Mouse (Mus musculus) heart, adult 8-10 months (tissue): ENCODE data around the gene St8sia6. TPM values are rescaled to one million over a fixed set of nuclear protein-coding genes. Genes with fewer than 3 reads are reported as not detected.
"Not testable (repeated sequence)": the region's sequence is repeated elsewhere in the genome, so short reads cannot be mapped to it uniquely, and the experiment has no call there.

ENCODE experiments used
- DNase-seq: peaks from one replicate; pipeline ENCODE4 v3.0.0; 2022; ENCODE audit warnings: low spot score
- total RNA-seq, 4 experiments: library from RNA; stranded (reverse); gene quantifications; 2 replicates each; pipeline ENCODE4 v1.2.4; 2022

St8sia6 gene
- 1 to 10 TPM; 1.4 to 3.9 (median 2.6) TPM for total RNA-seq

DNA sequence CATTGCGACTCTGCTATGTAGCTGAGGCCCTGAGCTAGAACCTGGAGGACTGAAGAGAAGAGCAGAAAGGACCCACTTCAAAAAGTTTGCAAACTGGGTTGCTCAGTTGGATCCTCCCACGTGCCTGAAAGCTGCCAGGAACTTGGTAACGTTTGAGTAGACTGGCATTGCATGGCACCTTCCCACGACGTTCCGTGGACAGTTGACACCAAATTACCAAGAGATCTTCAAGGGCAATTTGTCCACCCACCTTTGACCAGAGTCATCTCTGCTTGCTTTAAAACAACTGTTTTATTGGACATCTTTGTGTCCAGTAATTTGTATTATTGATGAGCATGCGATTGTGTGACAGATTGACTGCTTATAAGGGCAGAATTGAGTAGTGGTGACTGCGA, at the start of gene St8sia6:
TSS of gene St8sia6 (minus strand) at position 96 of the 395 bp plus-strand sequence.
- DNase-seq = no peak

DNA sequence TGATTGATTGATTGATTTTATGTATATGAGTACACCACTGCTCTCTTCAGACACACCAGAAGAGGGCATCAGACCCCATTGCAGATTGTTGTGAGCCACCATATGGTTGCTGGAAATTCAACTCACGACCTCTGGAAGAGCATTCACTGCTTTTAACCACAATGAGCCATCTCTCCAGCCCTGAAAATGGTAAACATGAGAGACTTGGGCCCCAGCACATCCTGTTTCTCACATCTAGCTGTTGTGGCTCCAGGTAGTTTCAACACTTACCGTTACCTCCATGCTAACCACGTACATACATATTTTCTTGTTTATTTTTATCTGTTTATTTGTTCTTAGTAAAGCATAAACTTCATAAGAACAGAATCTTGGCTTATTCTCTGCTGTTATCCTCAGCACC, 42.4 kb upstream of the St8sia6 start:
- DNase-seq = no peak

DNA sequence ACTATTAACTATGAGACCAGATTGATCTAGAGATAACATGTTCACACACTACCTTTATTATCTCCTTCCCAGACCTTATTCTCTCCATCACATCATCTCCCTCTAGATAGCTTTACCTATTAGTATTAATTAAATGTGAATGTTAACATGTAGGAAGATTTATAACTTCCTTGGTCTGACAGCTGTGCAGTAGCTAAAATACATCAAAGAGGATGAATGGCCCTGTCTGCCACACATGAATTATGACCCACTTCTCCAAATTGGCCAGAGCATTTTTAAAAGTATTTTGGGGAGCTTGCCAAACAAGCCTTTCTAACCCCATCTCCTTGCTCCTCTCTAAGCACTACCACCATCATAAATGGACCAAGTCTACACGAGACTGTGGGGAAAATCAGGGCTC, 41.1 kb upstream of the St8sia6 start:
- no peak for DNase-seq

DNA sequence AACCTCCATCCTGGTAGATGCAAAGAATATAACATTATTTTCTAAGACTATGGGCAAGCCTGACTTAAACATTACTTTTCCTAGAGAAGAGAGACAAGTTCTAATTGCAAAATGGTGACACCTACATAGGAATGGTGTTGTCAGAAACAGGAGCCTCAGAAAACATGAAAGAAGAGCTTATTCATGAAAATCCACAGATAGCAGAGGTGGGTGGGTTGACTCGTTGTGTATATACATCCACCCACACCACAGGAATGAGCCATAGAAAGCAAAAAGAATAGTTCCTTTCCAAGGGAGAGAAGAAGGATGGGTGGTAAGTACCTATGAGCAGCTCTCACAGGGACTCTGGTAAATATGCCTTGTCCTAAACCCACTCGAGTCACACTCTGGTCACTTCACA, 22.8 kb upstream of the St8sia6 start:
- DNase-seq = no peak

DNA sequence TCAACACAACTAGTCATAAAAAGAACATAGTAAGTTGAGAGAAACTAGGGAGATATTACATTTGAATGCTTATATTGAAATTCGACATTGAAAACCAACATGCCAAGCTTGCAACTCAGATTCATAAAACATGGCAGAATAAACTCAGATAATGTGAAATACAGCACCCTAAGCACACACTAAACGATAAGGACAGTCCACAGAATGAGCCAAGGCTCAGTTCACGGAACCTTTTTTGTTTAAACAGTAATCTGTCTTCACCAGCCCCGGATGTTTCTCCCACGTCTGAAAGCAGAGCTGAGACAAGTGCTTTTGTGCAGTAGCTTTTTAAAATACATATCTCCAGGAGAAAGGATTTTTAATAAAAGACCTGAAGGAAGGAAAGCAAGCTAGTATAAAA, 14.7 kb upstream of the St8sia6 start:
- no peak for DNase-seq

DNA sequence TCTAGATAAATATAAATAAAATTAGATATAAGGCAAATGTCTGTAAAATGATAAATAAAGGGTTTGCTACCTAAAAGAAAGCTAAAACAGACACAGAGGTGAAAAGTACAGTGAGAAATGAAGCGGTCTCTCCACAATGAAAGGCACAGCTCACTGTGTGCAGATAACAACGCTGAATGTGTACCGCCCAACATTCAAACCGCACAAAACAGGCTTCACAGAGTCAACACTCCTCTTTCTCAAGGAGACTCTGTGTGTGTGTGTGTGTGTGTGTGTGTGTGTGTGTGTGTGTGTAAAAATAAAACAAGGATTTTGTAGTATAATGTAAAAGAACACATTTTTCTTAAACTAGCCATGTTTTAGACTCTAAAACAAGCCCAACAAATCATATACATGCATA, 14.1 kb upstream of the St8sia6 start:
- DNase-seq = no peak

DNA sequence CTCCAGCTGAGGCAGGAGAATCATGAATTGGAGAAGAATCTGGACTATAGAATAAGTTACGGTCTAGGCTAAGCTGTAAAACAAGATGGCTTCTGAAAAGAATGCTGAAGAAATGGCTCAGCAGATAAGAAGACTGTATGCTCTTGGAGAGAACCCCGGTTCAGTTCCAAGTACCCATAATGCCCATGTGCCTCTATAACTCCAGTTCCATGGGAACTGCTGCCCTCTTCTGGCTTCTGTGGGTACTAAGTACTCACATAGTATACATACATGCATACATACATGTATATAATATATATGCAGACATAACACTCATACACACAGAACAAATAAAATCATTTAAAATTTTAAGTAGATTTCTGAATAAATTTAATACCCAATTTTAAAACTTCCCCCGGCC, 12.3 kb upstream of the St8sia6 start:
- DNase-seq = no peak

DNA sequence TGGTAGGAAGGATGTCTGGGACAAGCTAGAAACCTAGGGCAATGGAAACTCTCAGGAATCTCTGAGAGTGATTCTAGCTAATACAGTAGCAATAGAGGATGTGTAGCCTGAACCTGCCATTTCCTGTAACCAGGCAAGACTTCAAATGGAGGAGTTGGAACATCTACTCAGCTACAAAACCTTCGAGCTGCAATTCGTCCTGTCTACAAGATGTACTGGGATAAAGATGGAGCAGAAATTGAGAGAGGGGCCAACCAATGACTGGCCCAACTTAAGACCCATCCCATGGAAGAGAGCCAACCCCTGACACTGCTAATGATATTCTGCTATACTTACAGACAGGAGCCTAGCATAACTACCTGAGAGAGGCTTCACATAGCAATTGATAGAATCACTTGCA, 6.8 kb upstream of the St8sia6 start:
- DNase-seq = no peak

DNA sequence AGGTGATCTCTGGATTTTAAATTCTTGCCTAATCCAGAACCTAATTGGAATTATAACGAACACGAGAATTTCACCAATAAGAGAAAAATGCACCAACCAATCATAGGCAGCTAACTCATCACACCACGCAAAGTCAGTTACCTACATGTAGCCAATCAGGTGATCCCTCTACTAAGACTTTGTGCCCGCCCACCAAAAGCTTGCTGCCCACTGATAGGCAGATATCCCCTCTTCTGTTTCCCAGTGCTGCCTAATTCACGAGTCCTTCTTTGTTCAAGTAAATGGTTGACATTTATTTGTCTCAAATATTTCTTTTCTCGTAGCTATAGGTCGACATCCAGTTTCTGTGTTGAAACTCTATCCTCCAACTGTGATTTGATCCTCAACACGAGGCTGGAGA, 582 bp upstream of the St8sia6 start:
- DNase-seq = no peak

DNA sequence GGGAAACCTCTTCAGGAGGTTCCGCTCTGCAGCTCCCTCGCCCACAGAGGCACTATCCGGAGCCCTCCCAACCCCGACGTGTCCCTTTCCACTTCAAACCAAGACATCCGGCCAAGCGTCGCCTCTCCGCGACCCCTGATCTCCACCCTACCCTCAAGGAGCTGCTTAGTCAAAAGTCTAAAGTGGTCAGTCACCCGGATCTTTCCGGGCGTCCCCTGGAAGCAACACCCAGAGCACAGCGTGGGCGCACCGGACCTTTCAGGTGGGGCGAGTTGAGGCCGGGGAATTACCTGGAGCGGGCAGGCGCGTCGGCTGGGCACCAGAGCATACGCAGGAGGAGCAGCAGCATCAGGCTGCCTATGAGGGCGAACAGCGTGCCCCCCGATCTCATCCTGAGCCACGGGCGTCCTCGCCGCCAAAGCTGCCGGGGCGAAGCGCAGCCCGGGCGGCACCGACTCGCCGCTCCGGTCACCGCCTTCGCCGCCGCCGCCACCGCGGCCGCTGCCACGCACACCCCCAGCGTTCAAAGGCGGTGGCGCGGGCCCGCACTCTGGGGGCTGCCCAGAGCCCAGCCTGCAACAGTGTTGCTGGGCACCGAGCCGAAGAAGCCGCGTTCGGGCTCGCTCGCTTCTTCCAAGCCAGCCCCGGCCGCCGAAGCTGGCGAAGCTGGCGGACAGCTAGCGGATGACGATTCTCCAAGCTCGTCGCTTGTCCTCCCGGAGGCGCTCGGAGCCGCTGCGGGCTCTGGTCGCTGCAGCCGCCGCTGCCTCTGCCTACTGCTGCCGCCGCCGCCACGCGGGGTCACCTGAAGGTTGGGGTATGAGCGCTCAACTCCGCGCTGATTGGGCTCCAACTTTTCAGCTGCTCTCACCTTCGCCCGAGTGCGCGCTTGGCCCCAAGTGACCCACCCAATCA, 553 bp downstream of the St8sia6 start:
- DNase-seq = no peak

DNA sequence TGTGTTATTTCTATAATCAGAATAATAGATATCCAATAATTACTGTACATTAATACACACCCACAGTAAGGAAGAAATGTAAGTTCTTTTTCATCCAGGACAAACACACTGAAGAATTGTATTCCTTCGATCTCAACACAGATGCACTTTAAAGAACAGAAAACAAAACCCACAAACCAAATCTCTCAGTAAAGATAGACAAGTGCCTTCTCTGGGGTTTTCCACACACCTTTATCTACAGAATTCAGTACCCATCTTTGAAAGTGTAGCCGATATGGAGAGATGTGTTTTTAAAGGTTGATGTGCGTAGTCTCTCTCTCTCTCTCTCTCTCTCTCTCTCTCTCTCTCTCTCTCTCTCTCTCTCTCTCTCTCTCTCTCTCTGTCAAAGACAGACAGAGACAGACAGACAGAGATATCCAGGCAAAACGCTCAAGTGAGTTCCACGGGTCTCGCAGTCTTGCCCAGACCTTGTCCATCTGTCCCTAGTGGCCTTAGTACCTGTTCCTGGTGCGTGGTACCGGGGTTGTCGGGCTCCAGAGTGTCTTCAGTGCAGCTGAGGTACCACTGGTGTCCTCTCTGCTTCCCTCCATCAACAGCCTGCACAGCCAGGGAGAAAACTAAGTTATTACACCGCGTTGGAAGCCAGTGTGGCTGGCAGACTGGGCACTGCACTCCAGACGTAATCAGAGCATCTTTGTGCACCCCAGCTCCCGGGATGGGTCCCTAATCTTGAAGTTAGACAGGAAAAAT, 1.4 kb downstream of the St8sia6 start:
- no peak for DNase-seq

DNA sequence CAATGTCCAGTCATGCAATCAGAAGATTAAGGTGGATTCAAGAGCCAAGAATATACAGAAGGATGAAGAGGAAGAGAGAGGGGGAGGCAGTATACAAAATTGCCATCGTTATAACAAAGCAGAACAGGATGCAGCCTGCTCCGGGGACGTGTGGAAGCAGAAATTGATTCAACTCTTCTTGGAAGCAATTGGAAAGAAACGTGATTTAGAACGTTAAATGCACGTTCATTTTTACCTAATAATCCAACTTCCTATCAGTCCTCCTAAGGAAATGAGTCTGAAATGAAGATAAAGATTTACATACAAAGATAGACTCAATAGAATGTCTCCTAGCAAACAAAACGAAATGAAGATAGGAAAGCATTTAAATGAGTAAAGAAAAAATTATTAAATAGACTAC, 2.3 kb downstream of the St8sia6 start:
- no peak for DNase-seq

DNA sequence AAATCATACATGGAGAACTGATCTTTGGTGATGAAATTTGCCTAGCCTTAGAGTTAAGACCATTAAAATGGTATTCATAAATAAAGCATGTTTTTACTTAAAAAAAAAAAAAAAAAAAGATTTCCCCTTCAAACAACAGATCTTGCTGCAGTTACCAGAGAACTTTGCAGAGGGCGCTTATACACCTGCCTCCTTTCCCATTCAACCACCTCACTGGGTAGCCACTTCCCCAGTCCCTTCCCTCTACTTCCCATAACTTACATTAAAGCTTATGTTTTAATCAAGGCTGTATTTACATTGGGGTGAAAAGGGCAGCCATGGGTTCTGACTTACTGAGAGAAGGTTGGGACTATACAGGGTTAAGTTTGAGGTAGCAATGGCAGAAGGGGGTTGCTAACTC, 4.5 kb downstream of the St8sia6 start:
- no peak for DNase-seq

DNA sequence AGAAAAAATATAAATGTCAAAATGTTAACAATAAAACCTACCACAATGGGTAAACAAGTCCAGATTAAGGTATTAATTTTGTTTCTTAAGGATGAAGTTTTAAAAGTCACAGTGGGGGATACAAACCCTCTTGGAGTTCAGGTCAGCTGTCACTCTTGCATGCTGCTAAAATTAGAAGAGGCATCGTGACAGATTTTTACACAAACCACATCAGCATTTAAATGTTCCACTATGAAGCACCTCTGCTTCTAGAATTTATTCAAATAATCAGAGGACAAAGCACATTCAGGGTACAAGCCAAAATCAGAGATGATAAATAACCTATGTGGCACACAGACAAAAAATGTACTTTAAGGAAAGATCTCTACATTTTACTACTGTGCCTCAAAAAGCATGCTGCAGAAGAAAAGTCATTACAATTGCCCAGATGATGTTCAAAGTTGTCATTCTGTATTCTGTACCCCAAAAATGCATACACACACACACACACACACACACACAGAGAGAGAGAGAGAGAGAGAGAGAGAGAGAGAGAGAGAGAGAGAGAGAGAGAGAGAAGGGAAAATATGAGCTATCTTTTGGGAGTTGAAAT, 7.2 kb downstream of the St8sia6 start:
- DNase-seq = no peak

DNA sequence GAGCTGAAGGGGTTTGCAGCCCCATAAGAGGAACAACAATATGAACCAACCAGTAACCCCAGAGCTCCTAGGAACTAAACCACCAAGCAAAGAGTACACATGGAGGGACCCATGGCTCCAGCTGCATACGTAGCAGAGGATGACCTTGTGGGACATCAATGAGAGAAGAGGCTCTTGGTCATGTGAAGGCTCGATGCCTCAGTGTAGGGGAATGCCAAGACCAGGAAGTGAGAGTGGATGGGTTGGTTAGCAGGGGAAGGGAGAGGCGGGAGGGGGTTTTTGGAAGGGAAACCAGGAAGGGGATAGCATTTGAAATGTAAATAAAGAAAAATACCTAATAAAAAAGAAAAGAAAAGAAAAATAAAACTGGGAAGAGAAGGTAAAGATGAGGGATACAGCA, 7.9 kb downstream of the St8sia6 start:
- DNase-seq = not testable (repeated sequence)

DNA sequence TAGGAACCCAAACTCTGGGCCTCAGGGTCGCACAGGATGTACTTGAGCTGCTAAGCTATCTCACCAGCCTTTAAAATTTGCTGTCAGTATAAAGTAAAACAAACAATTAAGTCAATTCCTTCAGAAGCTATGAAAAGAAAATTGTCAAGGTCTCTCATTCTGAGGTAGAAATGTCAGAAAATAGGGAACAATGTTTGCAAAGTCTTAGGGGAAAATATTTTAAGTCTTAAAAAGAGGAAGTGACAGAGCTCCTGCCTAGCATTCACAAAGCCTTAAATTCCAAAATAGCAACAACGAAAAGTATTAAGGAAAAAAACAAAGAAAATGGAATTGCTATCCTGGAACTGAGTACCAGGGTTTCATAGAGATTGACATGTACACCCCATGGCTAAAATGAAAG, 8.6 kb downstream of the St8sia6 start:
- DNase-seq = no peak

DNA sequence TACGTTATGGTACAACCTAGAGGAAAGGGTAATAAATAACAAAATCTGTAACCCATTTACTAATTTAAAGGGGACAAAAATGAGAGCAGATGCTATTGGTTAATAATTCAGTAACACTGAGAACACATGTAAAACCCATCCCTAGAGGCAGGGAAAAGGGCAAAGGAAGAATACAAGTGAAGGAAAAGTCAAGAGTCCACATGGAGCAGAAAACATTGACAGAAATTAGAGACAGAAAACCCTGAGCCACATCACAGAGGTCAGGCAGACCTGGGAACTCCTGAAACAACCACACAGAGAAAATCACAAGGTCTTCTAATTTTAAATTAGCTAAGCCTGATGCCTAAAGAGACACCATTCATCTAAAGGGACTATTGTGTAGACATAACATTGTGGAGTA, 9.4 kb downstream of the St8sia6 start:
- no peak for DNase-seq

DNA sequence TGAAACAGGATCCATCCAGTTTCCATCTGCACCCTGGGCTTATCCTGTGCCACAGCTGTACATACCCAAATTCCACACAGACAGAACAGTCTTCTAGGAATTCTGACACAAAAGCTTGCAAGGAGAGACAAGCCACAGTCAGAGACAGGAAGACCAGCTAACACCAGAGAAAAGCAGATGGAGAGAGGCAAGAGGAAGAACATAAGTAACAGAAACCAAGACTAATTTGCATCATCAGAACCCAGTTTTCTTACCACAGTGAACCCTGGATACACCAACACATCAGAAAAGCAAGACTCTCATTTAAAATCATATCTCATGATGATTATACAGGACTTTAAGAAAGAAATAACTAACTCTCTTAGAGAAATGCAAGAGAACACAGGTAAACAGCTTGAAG, 16.8 kb downstream of the St8sia6 start:
- no peak for DNase-seq

DNA sequence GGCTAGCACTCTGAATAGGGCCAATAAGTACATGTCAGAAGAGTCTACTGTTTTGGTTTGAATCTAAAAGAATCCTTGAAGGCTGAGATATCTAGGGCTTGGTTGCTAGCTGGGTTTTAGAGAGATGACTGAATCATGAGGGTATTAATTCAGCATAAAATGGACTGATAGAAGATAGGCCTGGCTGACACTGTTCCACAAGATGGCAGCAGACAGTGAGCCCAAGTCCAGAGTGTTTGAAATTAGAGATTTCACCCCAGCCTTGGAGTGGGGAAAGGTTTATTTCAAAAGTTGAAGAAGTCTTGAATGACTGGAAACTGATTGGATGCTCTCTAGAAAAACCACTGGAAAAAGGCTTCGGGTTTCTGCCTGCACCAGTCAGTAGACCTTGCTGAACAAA, 17.4 kb downstream of the St8sia6 start:
- DNase-seq = no peak

DNA sequence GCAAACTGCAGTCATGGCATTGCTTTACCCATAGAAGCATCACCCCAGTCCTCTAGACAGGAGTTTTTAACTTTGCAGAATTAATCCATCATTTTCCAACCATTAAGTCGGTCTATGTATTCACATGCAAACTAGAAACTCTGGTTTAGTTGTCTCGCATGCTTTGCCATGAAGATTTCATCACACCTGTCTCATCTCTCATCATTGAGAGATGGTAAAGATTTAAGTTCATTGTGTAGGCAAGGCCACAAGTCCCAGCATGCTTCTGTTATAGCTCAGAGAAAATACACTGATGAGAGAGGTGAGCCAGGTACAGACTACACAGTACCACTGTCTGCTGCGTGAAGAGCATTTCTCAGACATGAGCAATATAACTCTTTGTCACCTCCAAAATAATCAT, 18.8 kb downstream of the St8sia6 start:
- DNase-seq = no peak

DNA sequence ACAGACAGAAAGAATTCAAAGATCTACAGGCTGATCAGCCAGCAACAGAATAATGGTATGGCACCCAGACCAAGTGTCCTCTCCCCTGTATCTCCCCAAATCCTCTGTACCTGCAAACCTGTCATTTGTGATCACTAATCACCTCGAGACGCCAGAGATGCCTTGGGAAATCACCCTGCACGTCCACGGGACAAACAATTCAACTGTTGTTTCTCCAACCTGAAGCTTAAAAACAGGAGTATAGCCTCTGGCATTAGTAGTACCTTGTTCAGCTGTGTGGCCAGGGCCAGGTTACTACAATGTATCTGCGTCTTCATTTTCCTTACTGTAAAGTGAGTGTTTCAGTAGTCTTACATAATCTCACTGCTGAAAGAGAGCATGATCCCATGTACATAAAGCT, 25.3 kb downstream of the St8sia6 start:
- DNase-seq = no peak

DNA sequence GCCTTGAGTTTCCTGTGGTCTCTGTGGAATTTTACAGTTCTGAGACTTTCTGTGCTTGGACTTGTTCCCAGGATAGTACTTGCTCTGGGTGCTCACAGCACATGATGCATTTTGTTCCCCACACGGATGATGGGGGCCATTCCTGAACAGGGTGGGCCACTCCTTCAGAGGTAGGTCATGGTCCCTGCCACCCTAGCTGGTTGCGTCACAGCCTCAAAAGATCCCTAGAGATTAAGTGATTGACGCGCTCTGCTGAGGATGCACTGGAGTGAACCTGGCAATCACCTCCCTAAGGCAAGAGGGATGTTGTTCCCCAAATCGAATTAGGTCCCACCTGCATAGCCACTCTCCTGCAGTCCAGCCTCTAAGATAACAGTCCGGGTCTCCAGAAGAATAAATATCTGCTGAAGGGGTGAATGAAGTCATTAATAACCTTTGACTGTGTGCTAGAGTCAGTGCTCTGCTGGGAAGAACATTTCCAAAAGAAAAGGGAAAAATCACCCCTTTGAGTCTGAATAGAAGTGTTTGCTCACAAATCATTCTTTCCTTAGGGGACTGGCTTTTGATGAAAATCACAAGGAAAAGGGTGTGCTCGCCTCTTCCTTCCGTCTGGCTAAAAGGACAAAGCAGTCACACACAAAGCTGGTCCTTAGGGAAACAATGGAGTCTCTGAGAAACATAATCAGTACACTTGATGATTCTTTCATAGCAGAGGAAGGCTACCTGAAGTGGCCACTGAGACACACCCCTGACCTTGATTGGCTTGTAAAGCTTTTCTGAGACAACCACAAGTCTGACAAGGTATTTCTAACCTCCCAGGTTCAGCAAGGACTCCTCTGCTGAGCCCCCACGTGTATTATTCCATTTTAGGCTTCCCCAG, 26.1 kb downstream of the St8sia6 start:
- peak; percentile 16 for DNase-seq
